In genomic region chr4:128398948-128399347, GRCm38 (mm10) we compare ENCODE assay signal across 14 mouse cellular contexts.
DNase-seq lines count a peak whose midpoint lies in the region; ATAC-seq lines count a peak whose summit lies in the region.
"Had no signal": no experiment of that assay in that cellular context is flagged by ENCODE, and none has a peak within 500 bp of the region (broad histone marks: within the 10 kb centered on the region; RNA-seq: fewer than 3 reads in every experiment).

No protein-coding gene starts in this region.

- no peak overlapping the region for H3K4me3 ChIP-seq in forebrain, embryonic 16.5 days (replicated peaks; ENCODE audit: low read length)
- H3K4me3 ChIP-seq in forebrain, embryonic 13.5 days, result no peak overlapping the region

- 63% methylated on average over 7 of the region's 7 CpGs for WGBS in forebrain, embryonic 16.5 days
- WGBS in forebrain, embryonic 13.5 days, result 79% methylated on average over 7 of the region's 7 CpGs

- H3K27ac ChIP-seq in forebrain, embryonic 16.5 days (ENCODE audit: low read length), result no peak overlapping the region
- no peak overlapping the region for H3K27ac ChIP-seq in forebrain, embryonic 13.5 days

- H3K36me3 ChIP-seq in forebrain, embryonic 16.5 days (ENCODE audit: control insufficient read depth, insufficient read depth), result no peaks in the 10 kb centered on the region
- peaks cover 5% of the 10 kb centered on the region; the same call in 1 of the 2 replicates for H3K36me3 ChIP-seq in forebrain, embryonic 13.5 days (ENCODE audit: poor library complexity, severe bottlenecking)

- peaks cover 10% of the 10 kb centered on the region for H3K4me1 ChIP-seq in forebrain, embryonic 16.5 days (replicated peaks; ENCODE audit: control insufficient read depth, insufficient read depth, low read length)
- peaks cover 29% of the 10 kb centered on the region for H3K4me1 ChIP-seq in forebrain, embryonic 13.5 days

- no peak overlapping the region for H3K9ac ChIP-seq in forebrain, embryonic 16.5 days (replicated peaks; ENCODE audit: low read depth, low read length)
- no peak overlapping the region for H3K9ac ChIP-seq in forebrain, embryonic 13.5 days

- H3K9me3 ChIP-seq in forebrain, embryonic 16.5 days (ENCODE audit: control insufficient read depth, low read length), result no peaks in the 10 kb centered on the region
- H3K9me3 ChIP-seq in forebrain, embryonic 13.5 days (replicated peaks), result no peaks in the 10 kb centered on the region

- H3K27me3 ChIP-seq in forebrain, embryonic 16.5 days (replicated peaks; ENCODE audit: control insufficient read depth, insufficient read depth, low read length), result no peaks in the 10 kb centered on the region
- no peaks in the 10 kb centered on the region for H3K27me3 ChIP-seq in forebrain, embryonic 13.5 days

- H3K4me2 ChIP-seq in forebrain, embryonic 16.5 days (ENCODE audit: low read length), result no peak overlapping the region
- H3K4me2 ChIP-seq in forebrain, embryonic 13.5 days, result no peak overlapping the region

- peak; percentile 23; the same call in 1 of the 2 replicates for ATAC-seq in forebrain, embryonic 16.5 days
- ATAC-seq in forebrain, embryonic 13.5 days, result no peak
- ATAC-seq in granulocyte monocyte progenitor cell, adult 5-6 weeks (replicated peaks; ENCODE audit: poor library complexity, severe bottlenecking), result no peak

- peak; percentile 83 for DNase-seq in cerebellum, adult 8-10 months
- peak; percentile 40 for DNase-seq in layer of hippocampus, adult 9-10 months (ENCODE audit: low spot score)
- DNase-seq in right cerebral cortex, adult 18-20 months, result peak; percentile 71
- no peak for DNase-seq in thymus, postnatal 4 days
- no peak for DNase-seq in adrenal gland, postnatal 25 days
- DNase-seq: gastrocnemius, postnatal 25 days; liver; lung, postnatal 10 days; midbrain, embryonic 14.5 days; spleen, adult 18-20 months; thymus, adult 18-20 months had no signal

Comparison
In these comparisons a context has a peak if more than half of its experiments do, and no peak if none do; other contexts are left out.
1. DNase-seq: peak in cerebellum, adult 8-10 months (single experiment), layer of hippocampus, adult 9-10 months (single experiment) and right cerebral cortex, adult 18-20 months (single experiment); none in thymus, postnatal 4 days (single experiment) and adrenal gland, postnatal 25 days (single experiment).